Mouse (Mus musculus): Measurements from ENCODE around the gene Galnt14. TPM values are rescaled to one million over a fixed set of nuclear protein-coding genes. Genes with fewer than 3 reads are reported as not detected.

Galnt14 gene
- polyA plus RNA-seq, 1 experiment = 2.0 TPM

DNA sequence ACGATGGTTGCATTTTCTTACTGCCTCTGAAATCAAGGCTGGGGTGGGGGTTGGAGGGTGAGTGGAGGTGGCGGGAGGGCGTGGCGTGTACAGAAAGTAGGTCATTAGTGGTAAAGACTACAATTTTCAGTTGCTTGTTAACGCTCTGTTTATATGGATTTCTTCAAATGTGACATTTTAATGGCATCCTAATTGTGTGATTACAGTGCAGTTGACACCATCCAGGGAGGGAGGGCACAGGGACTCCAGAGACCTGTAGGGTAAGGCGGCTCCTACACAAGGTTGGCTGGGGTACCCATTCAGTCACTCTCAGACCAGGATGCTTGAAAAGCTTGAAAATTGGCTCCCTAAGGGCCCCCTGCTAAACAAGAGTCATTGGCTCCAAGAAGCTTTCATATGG lies 122.7 kb downstream of the Galnt14 start:
- Histone ChIP-seq H3K4me3 (ENCODE audit: insufficient read depth, low read length) (no peak overlapping the region), H3K4me1 (ENCODE audit: control insufficient read depth, insufficient read depth, low read length) (0 out of 2 replicates have a peak, but pooled peaks cover 3% of the 10 kb centered on the region), H3K27ac (ENCODE audit: insufficient read depth, low read length) (no peak overlapping the region)
- no peak for TF ChIP-seq CTCF (IDR thresholded peaks at IDR 0.05; ENCODE audit: borderline replicate concordance, insufficient read depth, low read length)
- no peak for TF ChIP-seq POLR2A (IDR thresholded peaks at IDR 0.05; ENCODE audit: low read depth, low read length)

DNA sequence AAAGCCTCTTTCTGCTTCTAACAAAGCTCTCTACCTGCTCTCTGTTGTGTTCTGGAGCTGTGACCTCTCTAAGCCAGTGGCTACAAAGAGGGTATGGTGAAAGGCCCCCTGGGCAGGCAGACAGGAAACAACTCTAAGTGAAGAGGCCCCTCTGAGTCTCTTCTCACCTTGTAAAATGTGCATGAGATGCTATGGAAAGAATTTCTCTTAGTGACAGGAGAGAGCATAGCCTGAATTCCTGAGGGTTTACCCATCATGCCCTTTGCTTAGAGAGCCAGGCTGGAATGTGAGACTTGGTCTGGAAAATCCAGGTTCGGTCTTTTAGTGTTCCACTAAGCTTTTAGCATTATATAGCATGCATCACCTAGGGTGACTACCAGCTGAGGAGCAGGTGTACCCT lies 136.1 kb downstream of the Galnt14 start:
- Histone ChIP-seq H3K4me1 (ENCODE audit: control insufficient read depth, insufficient read depth, low read length) (no peaks in the 10 kb centered on the region), H3K4me3 (ENCODE audit: insufficient read depth, low read length) (no peak overlapping the region), H3K27ac (ENCODE audit: insufficient read depth, low read length) (no peak overlapping the region)
- no peak for TF ChIP-seq CTCF (IDR thresholded peaks at IDR 0.05; ENCODE audit: borderline replicate concordance, insufficient read depth, low read length)
- TF ChIP-seq POLR2A (IDR thresholded peaks at IDR 0.05; ENCODE audit: low read depth, low read length) = no peak

DNA sequence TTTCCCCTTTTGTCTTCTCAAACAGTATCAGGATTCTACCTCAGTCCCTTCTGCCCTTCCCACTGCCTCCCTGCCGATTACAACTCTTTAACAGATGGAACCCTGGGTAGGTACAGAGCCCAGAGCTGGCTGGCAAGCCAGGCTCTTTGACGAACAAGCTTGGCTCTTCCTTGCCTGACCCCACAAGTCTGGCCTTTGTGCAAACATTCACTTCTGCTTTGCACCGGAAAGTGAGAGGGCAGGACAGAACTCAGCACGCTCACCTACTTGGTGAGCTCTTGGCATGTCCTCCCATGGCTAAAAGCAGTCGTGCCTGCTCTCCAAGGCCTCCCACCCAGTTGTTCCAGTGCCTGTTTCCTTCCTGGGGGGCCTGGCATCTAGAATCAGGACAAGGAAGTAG lies 137.4 kb downstream of the Galnt14 start:
- TF ChIP-seq CTCF (IDR thresholded peaks at IDR 0.05; ENCODE audit: borderline replicate concordance, insufficient read depth, low read length) (no peak), POLR2A (IDR thresholded peaks at IDR 0.05; ENCODE audit: low read depth, low read length) (no peak)
- H3K4me1 ChIP-seq (ENCODE audit: control insufficient read depth, insufficient read depth, low read length) = no peaks in the 10 kb centered on the region

DNA sequence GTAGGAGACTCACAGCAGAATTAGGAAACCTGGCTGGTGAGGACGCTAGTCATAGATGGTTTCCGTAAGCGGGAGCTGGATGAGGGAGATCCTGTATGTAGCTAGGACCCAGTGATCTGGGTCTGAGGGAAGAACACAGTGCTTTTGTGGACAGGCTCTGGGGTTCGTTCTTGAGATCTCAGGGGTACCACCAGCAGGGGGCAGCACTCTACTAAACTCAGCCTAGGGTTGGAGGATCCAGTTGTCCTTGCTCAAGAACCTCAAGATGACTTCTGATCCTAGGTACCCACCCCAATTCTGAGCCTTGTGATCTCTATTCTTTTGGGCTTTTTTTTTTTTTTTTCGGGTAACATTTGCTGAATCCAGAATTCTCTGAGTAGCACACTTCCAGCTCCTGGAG lies 137.8 kb downstream of the Galnt14 start:
- H3K27ac ChIP-seq (ENCODE audit: insufficient read depth, low read length) = no peak overlapping the region
- TF ChIP-seq POLR2A (IDR thresholded peaks at IDR 0.05; ENCODE audit: low read depth, low read length) = no peak
- TF ChIP-seq CTCF (IDR thresholded peaks at IDR 0.05; ENCODE audit: borderline replicate concordance, insufficient read depth, low read length) = no peak
- no peak overlapping the region for H3K4me3 ChIP-seq (ENCODE audit: insufficient read depth, low read length)
- no peaks in the 10 kb centered on the region for H3K4me1 ChIP-seq (ENCODE audit: control insufficient read depth, insufficient read depth, low read length)

More for the DNA sequence above, 137.4 kb downstream of the Galnt14 start:
- no peak overlapping the region for H3K4me3 ChIP-seq (ENCODE audit: insufficient read depth, low read length)
- H3K27ac ChIP-seq (ENCODE audit: insufficient read depth, low read length) = no peak overlapping the region

DNA sequence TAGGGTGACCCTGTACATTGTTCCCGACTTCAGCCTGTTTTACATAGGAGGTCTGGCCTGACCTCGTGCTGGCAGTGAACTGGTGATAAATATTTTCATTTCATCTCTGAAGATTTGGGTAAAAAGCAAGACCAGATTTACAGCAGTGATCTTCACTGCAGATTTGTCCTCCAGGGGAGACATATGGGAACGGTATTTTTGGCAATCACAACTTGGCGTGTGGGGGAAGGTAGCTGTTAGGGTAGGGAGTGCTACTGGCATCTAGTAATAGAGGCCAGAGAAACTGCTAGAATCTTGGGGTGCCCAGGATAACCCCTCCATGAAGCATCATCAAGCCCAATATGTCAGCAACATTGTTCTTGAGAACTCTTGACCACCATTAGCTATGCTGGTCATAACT lies 138.3 kb downstream of the Galnt14 start:
- Histone ChIP-seq H3K4me1 (ENCODE audit: control insufficient read depth, insufficient read depth, low read length) (no peaks in the 10 kb centered on the region), H3K27ac (ENCODE audit: insufficient read depth, low read length) (no peak overlapping the region), H3K4me3 (ENCODE audit: insufficient read depth, low read length) (no peak overlapping the region)
- TF ChIP-seq POLR2A (IDR thresholded peaks at IDR 0.05; ENCODE audit: low read depth, low read length) = no peak
- TF ChIP-seq CTCF (IDR thresholded peaks at IDR 0.05; ENCODE audit: borderline replicate concordance, insufficient read depth, low read length) = no peak

DNA sequence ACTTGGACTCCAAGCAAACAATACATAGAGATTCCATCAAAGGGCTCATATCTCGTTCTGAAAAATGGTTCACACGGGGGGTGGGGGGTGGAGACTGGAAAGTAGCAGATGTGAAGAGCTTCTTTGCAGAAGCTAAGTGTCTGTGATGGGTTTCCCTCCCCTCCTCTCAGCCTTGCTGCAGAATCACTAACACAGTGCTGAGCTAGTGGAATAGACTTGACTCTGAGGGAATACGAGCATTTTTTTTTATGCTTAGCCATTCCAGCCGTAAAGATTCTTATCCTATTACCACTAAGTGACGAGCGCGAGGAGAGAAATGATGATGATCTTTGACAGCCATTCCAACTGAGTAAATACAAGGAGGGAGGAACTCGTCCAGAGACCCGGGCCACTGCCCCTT lies 142.0 kb downstream of the Galnt14 start:
- H3K4me1 ChIP-seq (ENCODE audit: control insufficient read depth, insufficient read depth, low read length) = no peaks in the 10 kb centered on the region

DNA sequence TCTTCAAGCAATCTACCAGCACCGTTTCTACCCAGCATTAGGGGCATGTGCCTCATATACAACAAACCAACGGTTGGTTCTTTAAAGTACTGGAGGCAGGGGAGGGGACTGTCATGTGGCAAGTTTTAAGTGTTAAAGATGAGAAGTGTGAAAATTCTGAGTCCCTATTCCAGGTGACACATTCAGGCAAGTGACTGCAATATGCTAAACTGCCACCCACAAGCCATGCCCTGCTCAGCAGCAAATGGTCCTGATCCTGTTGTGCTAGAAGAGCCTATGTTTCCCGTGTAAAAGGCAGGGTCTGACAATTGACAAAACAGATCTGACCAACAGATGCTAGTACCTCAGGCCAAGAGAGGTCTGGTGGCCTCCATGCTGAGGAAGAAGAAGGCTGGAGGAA lies 149.1 kb downstream of the Galnt14 start:
- Histone ChIP-seq H3K4me1 (ENCODE audit: control insufficient read depth, insufficient read depth, low read length) (no peaks in the 10 kb centered on the region), H3K27ac (ENCODE audit: insufficient read depth, low read length) (no peak overlapping the region), H3K4me3 (ENCODE audit: insufficient read depth, low read length) (no peak overlapping the region)
- TF ChIP-seq POLR2A (IDR thresholded peaks at IDR 0.05; ENCODE audit: low read depth, low read length) (no peak), CTCF (IDR thresholded peaks at IDR 0.05; ENCODE audit: borderline replicate concordance, insufficient read depth, low read length) (no peak)

More for the DNA sequence above, 142.0 kb downstream of the Galnt14 start:
- Histone ChIP-seq H3K27ac (ENCODE audit: insufficient read depth, low read length) (no peak overlapping the region), H3K4me3 (ENCODE audit: insufficient read depth, low read length) (no peak overlapping the region)
- TF ChIP-seq POLR2A (IDR thresholded peaks at IDR 0.05; ENCODE audit: low read depth, low read length) (no peak), CTCF (IDR thresholded peaks at IDR 0.05; ENCODE audit: borderline replicate concordance, insufficient read depth, low read length) (no peak)

DNA sequence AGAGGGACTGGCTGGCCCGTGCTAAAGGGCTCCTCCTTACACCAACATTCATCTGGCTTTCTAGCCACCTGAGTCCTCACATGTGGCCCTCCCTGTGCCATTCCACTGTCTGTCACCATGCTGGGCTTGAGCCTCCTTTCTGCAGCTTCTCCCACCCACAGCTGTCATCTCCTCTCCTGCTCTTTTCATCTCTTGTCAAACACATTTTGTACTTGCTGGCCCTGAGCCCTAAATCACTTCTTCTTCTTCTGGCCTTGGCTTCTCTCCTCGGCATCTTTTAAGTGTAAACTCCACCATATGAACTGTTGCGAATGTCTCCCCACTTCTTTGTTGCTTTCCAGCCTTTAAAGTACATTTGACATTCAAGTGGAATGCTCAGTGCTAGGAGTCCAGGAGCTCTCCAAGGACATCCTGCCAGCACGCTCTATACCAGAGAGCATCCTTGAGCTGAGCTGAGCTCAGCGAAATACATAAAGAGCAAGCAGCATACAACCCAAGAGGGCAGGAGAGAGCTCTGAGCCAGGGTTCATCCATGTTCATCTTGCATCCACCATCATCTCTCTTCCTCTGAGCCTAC lies 150.0 kb downstream of the Galnt14 start:
- no peak overlapping the region for H3K27ac ChIP-seq (ENCODE audit: insufficient read depth, low read length)
- TF ChIP-seq CTCF (IDR thresholded peaks at IDR 0.05; ENCODE audit: borderline replicate concordance, insufficient read depth, low read length) (no peak), POLR2A (IDR thresholded peaks at IDR 0.05; ENCODE audit: low read depth, low read length) (no peak)
- no peaks in the 10 kb centered on the region for H3K4me1 ChIP-seq (ENCODE audit: control insufficient read depth, insufficient read depth, low read length)
- no peak overlapping the region for H3K4me3 ChIP-seq (ENCODE audit: insufficient read depth, low read length)

DNA sequence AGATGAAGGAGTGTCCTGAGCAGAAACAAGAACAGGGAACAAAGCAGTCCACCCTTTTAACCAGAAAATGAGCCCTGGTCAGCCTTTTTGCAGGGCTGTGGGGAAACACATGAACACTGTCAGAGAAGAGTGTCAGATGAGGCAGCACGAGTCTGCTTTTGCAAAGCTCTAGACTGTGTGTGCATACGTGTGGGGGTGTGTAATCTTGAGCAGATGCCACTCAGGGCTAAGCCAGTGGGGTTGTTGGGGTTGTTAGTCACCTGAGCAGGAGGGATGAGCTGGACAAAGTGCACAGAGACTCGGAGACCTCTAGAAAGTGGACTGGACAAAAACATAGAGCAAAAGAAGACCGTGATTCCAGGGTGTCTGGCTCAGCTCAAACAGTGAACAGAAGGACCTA lies 150.8 kb downstream of the Galnt14 start:
- Histone ChIP-seq H3K4me1 (ENCODE audit: control insufficient read depth, insufficient read depth, low read length) (no peaks in the 10 kb centered on the region), H3K4me3 (ENCODE audit: insufficient read depth, low read length) (no peak overlapping the region), H3K27ac (ENCODE audit: insufficient read depth, low read length) (no peak overlapping the region)
- no peak for TF ChIP-seq POLR2A (IDR thresholded peaks at IDR 0.05; ENCODE audit: low read depth, low read length)
- no peak for TF ChIP-seq CTCF (IDR thresholded peaks at IDR 0.05; ENCODE audit: borderline replicate concordance, insufficient read depth, low read length)

DNA sequence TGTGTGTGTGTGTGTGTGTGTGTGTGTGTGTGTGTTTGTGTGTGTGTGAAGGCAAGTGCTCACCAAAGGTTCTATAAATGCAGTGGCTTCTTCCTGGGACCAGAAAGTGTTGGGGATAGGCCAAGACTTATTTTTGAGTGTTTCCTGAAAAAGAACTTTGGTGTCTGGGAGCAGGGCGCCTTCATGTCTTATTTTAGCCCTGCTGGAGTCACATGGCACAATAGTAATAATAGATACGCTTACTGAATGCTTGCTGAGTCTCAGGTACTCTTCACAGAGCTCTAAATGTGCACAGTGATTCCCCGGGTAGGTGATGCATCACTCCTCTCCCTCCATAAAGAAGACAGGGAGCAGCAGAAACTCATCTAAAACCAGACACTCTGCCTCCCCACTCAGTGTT lies 153.2 kb downstream of the Galnt14 start:
- Histone ChIP-seq H3K4me1 (ENCODE audit: control insufficient read depth, insufficient read depth, low read length) (no peaks in the 10 kb centered on the region), H3K4me3 (ENCODE audit: insufficient read depth, low read length) (no peak overlapping the region), H3K27ac (ENCODE audit: insufficient read depth, low read length) (no peak overlapping the region)
- TF ChIP-seq POLR2A (IDR thresholded peaks at IDR 0.05; ENCODE audit: low read depth, low read length) = no peak
- TF ChIP-seq CTCF (IDR thresholded peaks at IDR 0.05; ENCODE audit: borderline replicate concordance, insufficient read depth, low read length) = no peak
